Comparison of ENCODE assay signal across 8 mouse cellular contexts in genomic region chr10:19907246-19907804, GRCm38 (mm10). TPM values are rescaled to one million over a fixed set of nuclear protein-coding genes. Genes with fewer than 3 reads are reported as not detected.
DNase-seq lines count a peak whose midpoint lies in the region; ATAC-seq and TF ChIP-seq lines count a peak whose summit lies in the region.

Gene Pex7 (minus strand): TSS chr10:19907689.

- peak within 1 kb of the TSS; percentile 88 for H3K4me3 ChIP-seq in G1E (ENCODE audit: low read depth, low read length)
- H3K4me3 ChIP-seq in forebrain, postnatal 0 days (ENCODE audit: low read depth, low read length), result peak within 1 kb of the TSS; percentile 75
- H3K4me3 ChIP-seq in lung, embryonic 15.5 days, result peak within 1 kb of the TSS; percentile 85

- peaks cover 9% of the 10 kb centered on the region for H3K4me1 ChIP-seq in G1E (ENCODE audit: insufficient read depth, low read depth, low read length)
- no peaks in the 10 kb centered on the region for H3K4me1 ChIP-seq in forebrain, postnatal 0 days (ENCODE audit: insufficient read depth)
- H3K4me1 ChIP-seq in lung, embryonic 15.5 days, result no peaks in the 10 kb centered on the region

- peak; percentile 90 for TF ChIP-seq CTCF in G1E (IDR thresholded peaks at IDR 0.05; ENCODE audit: low read depth, low read length)
- TF ChIP-seq CTCF in forebrain, postnatal 0 days (IDR thresholded peaks at IDR 0.05; ENCODE audit: low read depth), result peak; percentile 86

- peak within 1 kb of the TSS; percentile 85 for H3K9ac ChIP-seq in forebrain, postnatal 0 days
- peak within 1 kb of the TSS; percentile 90 for H3K9ac ChIP-seq in lung, embryonic 15.5 days

- peak; percentile 82 for DNase-seq in G1E (ENCODE audit: low spot score)
- peak; percentile 93 to 95 for DNase-seq in cerebellum, adult 18-20 months
- peak; percentile 98 for DNase-seq in forebrain, postnatal 0 days
- peak; percentile 94 for DNase-seq in heart, postnatal 4 days
- peak; percentile 89 to 96 for DNase-seq in layer of hippocampus, adult 8-10 months (ENCODE audit: low spot score in 2 of 2)
- peak; percentile 91 for DNase-seq in ovary, postnatal 10 days (ENCODE audit: low spot score)
- DNase-seq in thymus, postnatal 10 days (ENCODE audit: low spot score in 2 of 2), result peak; percentile 86 to 94

- peak within 1 kb of the TSS; percentile 98 for H3K27ac ChIP-seq in forebrain, postnatal 0 days (ENCODE audit: low read depth, low read length)
- peak within 1 kb of the TSS; percentile 98 for H3K27ac ChIP-seq in lung, embryonic 15.5 days

- no peaks in the 10 kb centered on the region for H3K27me3 ChIP-seq in G1E (ENCODE audit: insufficient read depth, low read length)
- no peaks in the 10 kb centered on the region for H3K27me3 ChIP-seq in forebrain, postnatal 0 days (ENCODE audit: insufficient read depth, low read length)
- no peaks in the 10 kb centered on the region for H3K27me3 ChIP-seq in lung, embryonic 15.5 days

- WGBS in forebrain, postnatal 0 days, result under 1% methylated on average over 60 of the region's 60 CpGs
- WGBS in lung, embryonic 15.5 days, result under 1% methylated on average over 60 of the region's 60 CpGs

- peak; percentile 90 for ATAC-seq in G1E (ENCODE audit: extremely low read depth, insufficient number of reproducible peaks, low FRiP score, poor library complexity, severe bottlenecking)
- ATAC-seq in forebrain, postnatal 0 days, result peak; percentile 99
- ATAC-seq in lung, embryonic 15.5 days (ENCODE audit: borderline replicate concordance, extremely low read depth, low FRiP score, low TSS enrichment), result peak; percentile 98

- no peaks in the 10 kb centered on the region for H3K9me3 ChIP-seq in G1E (replicated peaks)
- H3K9me3 ChIP-seq in forebrain, postnatal 0 days (ENCODE audit: low read length), result no peaks in the 10 kb centered on the region
- H3K9me3 ChIP-seq in lung, embryonic 15.5 days, result no peaks in the 10 kb centered on the region

- peak within 1 kb of the TSS; percentile 35 for H3K4me2 ChIP-seq in forebrain, postnatal 0 days (ENCODE audit: low read depth)
- H3K4me2 ChIP-seq in lung, embryonic 15.5 days, result peak within 1 kb of the TSS; percentile 33

- peaks cover 25% of the 10 kb centered on the region for H3K36me3 ChIP-seq in G1E (replicated peaks)
- no peaks in the 10 kb centered on the region for H3K36me3 ChIP-seq in forebrain, postnatal 0 days (ENCODE audit: insufficient read depth)
- no peaks in the 10 kb centered on the region for H3K36me3 ChIP-seq in lung, embryonic 15.5 days

RNA-seq across cellular contexts. Expression of gene Pex7, which starts in this region (rescaled TPM):
- total RNA-seq in G1E (2014; fragmentation: Nextera tagmentation) (16.5 and 30.3 TPM in 2 replicates), G1E (2017) (38.3 and 45.9 TPM in 2 replicates)
- polyA plus RNA-seq in G1E (2012), result 14.7 and 15.6 TPM in 2 replicates
- 26.5 and 38.2 TPM in 2 replicates for total RNA-seq in forebrain, postnatal 0 days (2014; rRNA removed)
- 31.2 and 33.8 TPM in 2 replicates for polyA plus RNA-seq in forebrain, postnatal 0 days (2015; fragmentation: Nextera tagmentation; extraction: Ambion mirVana)
- 10 to 100 TPM; 24.0 to 24.2 TPM for total RNA-seq in heart, postnatal 4 days (2021)
- 10 to 100 TPM; 20.8 to 24.8 (median 23.2) TPM for total RNA-seq in layer of hippocampus, adult 8-10 months (2022)
- polyA plus RNA-seq in lung, embryonic 15.5 days (2015; fragmentation: Nextera tagmentation; extraction: Ambion mirVana), result 29.9 and 33.7 TPM in 2 replicates

Comparison
In these comparisons a context has a peak if more than half of its experiments do, and no peak if none do; other contexts are left out.
1. Peak in every context shown above with its lines: DNase-seq, ATAC-seq, H3K4me3 ChIP-seq and H3K27ac ChIP-seq.